Mouse (Mus musculus) gastrocnemius, postnatal 4 days (tissue): ENCODE data around the gene Gm5155. TPM values are rescaled to one million over a fixed set of nuclear protein-coding genes. Genes with fewer than 3 reads are reported as not detected.
"Not testable (repeated sequence)": the region's sequence is repeated elsewhere in the genome, so short reads cannot be mapped to it uniquely, and the experiment has no call there.

Source experiments
- DNase-seq, 2 experiments: peaks; one replicate each; pipeline ENCODE4 v3.0.0; 2021 to 2022; ENCODE audit warnings: low spot score in 2 of 2, mixed read lengths in 2 of 2
- long read RNA-seq, 2 experiments: library from polyadenylated mRNA; stranded (forward); transcript quantifications; one replicate each; pipeline ENCODE4 v2.0.0; 2021
- total RNA-seq, 2 experiments: library from RNA; stranded (reverse); gene quantifications; 2 replicates each; pipeline ENCODE4 v1.2.3; 2021

Gm5155 gene
- total RNA-seq, result not detected
- long read RNA-seq, experiment 1, result 0 reads
- long read RNA-seq, experiment 2, result 0 reads

GRCm38 (mm10) chr7:17871467-17871866 lies at the start of gene Gm5155:
Gene Gm5155, plus strand, starts transcription at chr7:17871767.
- no peak for DNase-seq

GRCm38 (mm10) chr7:17870776-17871175 lies 791 bp upstream of the Gm5155 start:
- no peak for DNase-seq

- not testable (repeated sequence) for DNase-seq
Observed at GRCm38 (mm10) chr7:17895341-17895740, 23.8 kb downstream of the Gm5155 start.

- DNase-seq, result no peak
Observed at GRCm38 (mm10) chr7:17903146-17903915, 31.8 kb downstream of the Gm5155 start.

Other genes starting within 250 kb of the Gm5155 start
- not detected for gene Ceacam5, start 158.5 kb upstream of the Gm5155 start, total RNA-seq
- gene Ceacam14, start 59.1 kb upstream of the Gm5155 start, total RNA-seq, result not detected
- not detected for gene Ceacam11, start 100.4 kb downstream of the Gm5155 start, total RNA-seq
- not detected for gene Ceacam13, start 138.1 kb downstream of the Gm5155 start, total RNA-seq
- gene Ceacam12, start 194.2 kb downstream of the Gm5155 start, total RNA-seq, result not detected